Mouse (Mus musculus) limb, embryonic 10.5 days (tissue): Measurements from ENCODE around the gene Sirpa. TPM values are rescaled to one million over a fixed set of nuclear protein-coding genes. Genes with fewer than 3 reads are reported as not detected.

Experiments used
- DNase-seq: peaks from one replicate; pipeline ENCODE4 v3.0.0-alpha.2; 2017; ENCODE audit warnings: low spot score
- H3K27ac ChIP-seq: fragments of 300-500 bp; sonication (generic); 2 replicates; pipeline ENCODE4 v1.5.1; 2016; ENCODE audit warnings: mild to moderate bottlenecking
- H3K27me3 ChIP-seq: fragments of 300-500 bp; sonication (generic); 2 replicates; pipeline ENCODE4 v1.6.1; 2016; ENCODE audit warnings: low read depth, mild to moderate bottlenecking; ENCODE audit not compliant: poor library complexity, severe bottlenecking
- H3K36me3 ChIP-seq: fragments of 300-500 bp; sonication (generic); 2 replicates; pipeline ENCODE4 v1.6.1; 2016; ENCODE audit warnings: mild to moderate bottlenecking, moderate library complexity
- H3K4me1 ChIP-seq: fragments of 300-500 bp; sonication (generic); 2 replicates; pipeline ENCODE4 v1.6.1; 2016
- H3K4me3 ChIP-seq: fragments of 300-500 bp; sonication (generic); 2 replicates; pipeline ENCODE4 v1.5.1; 2016; ENCODE audit warnings: mild to moderate bottlenecking, moderate library complexity
- H3K9me3 ChIP-seq: fragments of 300-500 bp; sonication (generic); replicated peaks from 2 replicates; pipeline ENCODE4 v1.6.1; 2016; ENCODE audit warnings: mild to moderate bottlenecking
- WGBS: fragments of 180-500 bp; shearing (Covaris S2); methylation state at CpG from one replicate; pipeline ENCODE4 v1.1.7; 2016; 5-methylcytosine and 5-hydroxymethylcytosine counted together
- polyA plus RNA-seq: library from polyadenylated mRNA; unstranded; fragments of >200 nt; fragmentation: Nextera tagmentation; extraction: Ambion mirVana; gene quantifications from 2 replicates; pipeline ENCODE4 v1.2.1, GENCODE M21; 2016

Gene Sirpa
- polyA plus RNA-seq, 1 experiment from 2014 or later = 11.5 TPM

DNA sequence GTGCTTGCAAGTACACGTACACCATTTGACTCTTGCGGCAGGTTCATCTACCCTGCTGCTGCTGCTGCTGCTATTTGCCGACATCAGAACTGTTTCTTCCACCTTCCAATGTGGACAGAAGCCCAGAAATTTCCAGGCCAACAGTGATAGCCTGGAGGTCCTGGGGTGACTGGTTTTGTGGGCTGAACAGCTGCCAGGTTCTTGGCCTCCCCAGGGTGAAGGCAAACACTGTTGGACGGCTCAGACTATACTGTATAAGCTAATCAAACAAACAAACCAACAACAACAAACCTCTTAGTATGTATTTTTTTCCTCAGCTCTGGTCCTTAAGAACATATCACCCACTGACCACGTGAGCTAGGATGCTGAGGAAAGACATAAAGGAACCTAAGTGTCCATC, 86.4 kb downstream of the Sirpa start:
- Histone ChIP-seq H3K4me3 (no peak overlapping the region), H3K9me3 (no peaks in the 10 kb centered on the region), H3K27ac (no peak overlapping the region), H3K4me1 (peaks cover 13% of the 10 kb centered on the region), H3K36me3 (no peaks in the 10 kb centered on the region), H3K27me3 (no peaks in the 10 kb centered on the region)
- DNase-seq = no peak
- 89% methylated on average over 5 of the region's 5 CpGs for WGBS

DNA sequence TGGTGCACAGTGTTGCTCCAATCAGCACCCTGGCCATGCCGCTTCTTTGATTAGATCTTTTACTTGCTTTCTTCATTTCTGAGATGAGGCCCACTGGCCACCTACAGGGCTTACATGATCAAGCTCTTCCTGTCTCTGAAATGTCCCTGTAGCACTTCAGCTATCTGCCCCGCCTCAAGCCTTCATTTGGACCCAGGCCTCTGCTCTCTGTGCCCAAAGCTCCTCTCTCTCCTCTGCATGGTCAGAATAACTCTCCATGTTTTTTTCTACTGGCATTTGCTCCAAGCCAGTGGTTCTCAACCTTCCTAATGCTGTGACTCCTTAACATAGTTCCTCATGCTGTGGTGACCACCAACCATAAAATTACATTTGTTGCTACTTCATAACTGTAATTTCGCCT, 87.6 kb downstream of the Sirpa start:
- no peaks in the 10 kb centered on the region for H3K27me3 ChIP-seq
- no peak for DNase-seq
- H3K9me3 ChIP-seq = no peaks in the 10 kb centered on the region
- peaks cover 13% of the 10 kb centered on the region for H3K4me1 ChIP-seq
- WGBS = 88% methylated on average over 3 of the region's 3 CpGs
- H3K27ac ChIP-seq = no peak overlapping the region
- no peaks in the 10 kb centered on the region for H3K36me3 ChIP-seq
- no peak overlapping the region for H3K4me3 ChIP-seq

Other genes with a start within 250 kb of the Sirpa start
- not detected in 2 replicates for gene Il1b, start 221.7 kb upstream of the Sirpa start, polyA plus RNA-seq
- gene F830045P16Rik, start 56.2 kb upstream of the Sirpa start, polyA plus RNA-seq = not detected in 2 replicates
- gene Pdyn, start 107.0 kb downstream of the Sirpa start, polyA plus RNA-seq = not detected in 2 replicates
- gene Stk35, start 207.7 kb downstream of the Sirpa start, polyA plus RNA-seq = 16.4 and 19.4 TPM in 2 replicates